Mouse (Mus musculus) testis, postnatal 10 days (tissue): ENCODE data around the gene Zfp648.
A peak's percentile ranks its signal among the peaks of the same experiment; 100 is the strongest.

ENCODE experiments used
- DNase-seq: peaks from one replicate; pipeline ENCODE4 v3.0.0; 2021; ENCODE audit warnings: low spot score

Zfp648 gene

DNA sequence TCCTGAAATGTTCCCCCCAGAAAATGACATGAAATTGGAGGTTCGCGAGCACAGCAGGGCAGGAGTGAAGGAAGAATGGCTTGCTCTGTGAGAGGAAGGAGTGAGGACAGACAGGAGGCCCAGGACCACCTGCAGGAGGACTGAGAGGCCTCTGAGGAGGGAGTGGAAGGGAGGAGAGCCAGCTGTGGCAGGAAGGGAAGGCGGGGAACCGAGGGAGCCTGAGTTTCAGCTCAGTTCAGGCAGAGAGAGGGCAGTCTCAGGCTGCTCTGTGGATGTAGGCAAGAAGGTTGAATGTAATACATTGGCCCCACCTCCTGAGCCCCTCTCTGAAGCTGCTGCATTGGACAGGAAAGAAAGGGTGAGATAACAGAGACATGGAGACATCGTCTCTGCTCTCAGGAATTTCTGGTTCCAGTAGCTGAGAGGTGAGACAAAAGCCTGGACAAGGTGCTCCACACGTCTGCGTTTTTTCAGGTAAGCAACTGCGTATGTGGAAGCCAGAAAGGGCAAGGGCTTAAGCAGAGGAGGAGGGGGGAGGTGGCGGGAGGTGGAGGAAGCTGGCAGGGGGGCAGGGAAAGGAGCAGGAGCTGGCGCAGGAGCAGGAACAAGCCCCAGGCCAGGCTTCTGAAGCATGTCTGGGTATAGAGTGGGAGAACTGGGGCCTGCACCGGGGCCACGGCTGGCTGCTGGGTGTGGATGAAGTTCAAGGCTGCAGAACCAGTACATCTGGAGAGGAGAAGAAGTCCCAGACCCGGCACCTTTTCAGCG, at the start of gene Zfp648:
Zfp648 (plus strand) TSS at position 233 of the 768 bp plus-strand sequence.
- no peak for DNase-seq

DNA sequence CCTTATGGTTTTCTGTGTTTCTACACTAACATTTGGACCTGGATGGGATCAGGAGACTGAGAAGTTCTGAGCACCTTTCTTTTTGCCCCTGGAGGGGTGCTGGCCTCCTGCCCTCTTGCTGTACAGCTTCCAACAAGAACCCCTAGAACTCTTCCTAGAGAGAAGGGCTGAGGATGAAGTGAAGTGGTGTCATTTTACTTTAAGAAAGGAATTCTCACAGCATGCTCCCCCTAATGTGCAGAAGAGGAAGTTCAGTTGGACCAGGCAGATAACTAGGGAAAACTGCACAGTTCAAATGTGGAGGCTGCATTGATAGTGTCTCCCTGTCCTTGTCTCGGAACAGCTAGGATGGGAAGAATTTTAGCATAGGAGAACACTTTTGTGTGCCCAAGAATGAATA, 48.4 kb upstream of the Zfp648 start:
- no peak for DNase-seq

GRCm38 (mm10) chr1:154153800-154154199, 47.2 kb upstream of the Zfp648 start:
- DNase-seq, result no peak

- DNase-seq, result no peak
Observed at GRCm38 (mm10) chr1:154156177-154157062, 44.6 kb upstream of the Zfp648 start.

DNA sequence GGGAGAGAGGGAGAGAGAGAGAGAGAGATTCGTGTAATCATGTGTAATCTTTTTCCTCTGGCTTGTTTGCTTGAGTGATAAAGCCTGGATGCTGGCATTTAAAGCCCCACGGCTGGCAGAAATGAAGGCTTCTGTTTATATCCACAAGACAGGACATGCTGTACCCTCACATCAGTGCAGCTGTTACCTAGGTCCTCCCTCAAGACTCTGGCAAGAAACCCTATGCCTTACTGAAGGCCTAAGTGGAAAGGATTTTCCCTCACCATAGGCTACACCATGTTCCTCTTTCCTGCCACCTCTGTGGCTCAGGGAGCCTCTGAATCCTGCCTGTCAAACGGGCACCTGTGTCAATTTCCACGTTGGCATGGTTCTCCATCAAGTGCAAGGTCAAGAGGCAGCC, 43.9 kb upstream of the Zfp648 start:
- DNase-seq, result no peak

DNA sequence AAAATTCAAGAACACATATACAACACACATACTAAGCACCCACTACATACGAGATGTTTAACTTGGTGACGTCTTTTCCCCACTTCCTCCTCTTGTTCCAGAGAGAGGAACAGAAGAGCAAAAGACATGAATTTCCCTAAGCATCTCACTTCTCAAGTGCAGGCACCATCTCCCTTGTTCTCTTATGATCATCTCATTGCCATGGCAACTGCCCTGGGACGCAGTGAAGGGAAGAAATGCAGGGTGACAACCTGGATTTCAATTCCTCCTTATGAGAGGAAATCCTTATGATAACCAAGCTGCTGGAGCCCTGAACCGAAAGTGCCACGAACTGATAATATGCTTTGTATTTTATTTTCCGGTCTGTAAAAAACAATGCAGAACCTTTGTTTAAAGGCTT, 33.3 kb upstream of the Zfp648 start:
- DNase-seq, result no peak

GRCm38 (mm10) chr1:154175334-154175733, 25.7 kb upstream of the Zfp648 start:
- no peak for DNase-seq

DNA sequence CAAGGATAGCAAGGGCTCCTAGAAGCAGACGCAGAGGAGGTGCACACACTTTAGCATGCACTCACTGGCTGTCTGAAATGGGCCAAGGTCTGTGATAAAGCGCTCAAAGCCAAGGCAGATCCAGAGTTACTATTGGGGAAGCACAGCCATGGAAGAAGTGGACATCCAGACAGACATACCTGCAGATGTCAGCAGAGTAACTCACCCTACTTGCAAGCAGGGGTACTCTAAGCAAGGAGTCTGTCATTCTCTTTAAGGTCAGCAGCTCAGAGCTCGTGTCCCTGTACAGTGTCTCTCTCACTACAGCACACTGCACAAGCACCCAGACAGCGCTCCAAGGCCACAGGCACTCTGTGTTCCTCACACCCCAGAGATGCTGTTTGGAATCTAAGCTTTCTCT, 23.2 kb upstream of the Zfp648 start:
- no peak for DNase-seq

DNA sequence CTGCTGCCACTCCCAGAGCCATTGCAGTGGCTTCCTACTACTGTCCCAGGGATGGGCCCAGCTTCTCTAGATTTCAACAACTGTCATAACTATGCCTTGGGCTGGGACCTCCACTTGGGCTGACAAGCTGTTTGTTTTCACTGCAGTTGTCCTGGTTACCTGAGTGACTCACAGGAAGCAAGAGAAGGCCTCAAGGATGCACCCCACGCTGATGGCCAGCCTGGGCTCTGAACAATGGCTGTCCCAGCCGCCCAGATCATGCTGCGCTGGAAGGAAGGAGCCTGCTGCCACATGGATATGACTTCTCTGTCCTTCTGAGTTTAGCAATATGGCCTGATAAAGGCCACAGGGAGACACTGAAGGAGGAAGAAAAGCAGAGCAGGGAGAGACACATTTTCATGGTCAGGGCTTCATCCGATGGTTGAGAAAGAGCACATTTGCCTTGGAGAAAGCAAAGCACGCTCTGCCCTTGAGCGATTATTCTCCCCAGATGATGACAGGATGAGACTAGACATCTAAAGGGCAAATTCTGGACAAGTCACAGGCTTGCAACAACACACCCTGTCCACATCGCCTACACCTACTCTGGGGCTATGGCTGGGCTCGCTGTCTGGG, 22.3 kb upstream of the Zfp648 start:
- no peak for DNase-seq

DNA sequence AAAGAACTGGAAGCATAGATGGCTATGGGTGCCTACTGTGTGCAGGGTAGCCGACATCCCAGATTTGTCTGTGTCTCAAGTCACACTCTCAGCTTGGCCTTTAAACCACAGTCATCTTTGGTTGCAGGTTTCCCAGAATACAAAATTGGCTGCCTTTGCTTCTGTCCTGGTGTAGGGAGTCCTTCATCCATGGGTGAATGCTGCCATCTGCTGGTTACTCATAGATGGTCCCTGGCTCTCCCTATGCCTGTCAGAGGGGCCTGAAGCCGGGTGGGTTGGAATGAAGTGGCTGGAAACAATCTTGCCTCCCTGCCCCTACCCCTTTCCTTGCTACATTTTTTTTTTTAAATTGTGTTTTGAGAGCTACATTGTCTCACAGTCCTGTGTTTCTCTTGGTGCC, 20.0 kb upstream of the Zfp648 start:
- peak; percentile 82 for DNase-seq

DNA sequence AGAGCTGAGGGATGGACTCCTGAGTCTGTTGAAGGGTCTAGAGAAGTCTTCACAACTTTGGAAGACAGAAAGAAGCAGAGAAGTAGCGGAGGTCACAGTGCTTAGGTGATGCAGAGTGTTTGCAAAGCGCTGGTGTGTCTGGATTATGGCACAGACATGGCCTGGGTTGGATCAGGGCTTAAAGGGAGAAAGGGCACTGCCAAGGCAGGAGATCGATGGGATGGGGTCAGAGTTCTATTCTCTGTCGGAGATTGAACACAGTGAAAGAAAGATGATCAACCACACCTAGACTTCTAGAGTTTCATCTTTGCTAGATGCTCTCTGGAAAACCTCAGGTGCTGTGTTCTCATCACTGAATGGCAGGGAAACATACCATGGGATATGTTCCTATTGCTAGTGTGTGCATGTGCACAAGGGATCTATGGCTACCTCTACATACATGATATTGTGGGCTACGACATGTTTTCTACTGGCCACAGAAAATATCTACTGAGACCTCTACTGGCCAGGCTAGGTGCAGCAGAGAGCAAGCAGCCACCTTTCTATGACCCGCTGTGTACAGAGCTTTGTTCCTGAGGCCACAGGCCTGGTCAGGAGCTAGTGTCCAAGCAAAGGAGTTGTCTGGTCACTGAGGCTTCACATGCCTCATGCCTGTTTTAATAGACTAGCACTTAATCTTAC, 18.5 kb upstream of the Zfp648 start:
- DNase-seq, result no peak

DNA sequence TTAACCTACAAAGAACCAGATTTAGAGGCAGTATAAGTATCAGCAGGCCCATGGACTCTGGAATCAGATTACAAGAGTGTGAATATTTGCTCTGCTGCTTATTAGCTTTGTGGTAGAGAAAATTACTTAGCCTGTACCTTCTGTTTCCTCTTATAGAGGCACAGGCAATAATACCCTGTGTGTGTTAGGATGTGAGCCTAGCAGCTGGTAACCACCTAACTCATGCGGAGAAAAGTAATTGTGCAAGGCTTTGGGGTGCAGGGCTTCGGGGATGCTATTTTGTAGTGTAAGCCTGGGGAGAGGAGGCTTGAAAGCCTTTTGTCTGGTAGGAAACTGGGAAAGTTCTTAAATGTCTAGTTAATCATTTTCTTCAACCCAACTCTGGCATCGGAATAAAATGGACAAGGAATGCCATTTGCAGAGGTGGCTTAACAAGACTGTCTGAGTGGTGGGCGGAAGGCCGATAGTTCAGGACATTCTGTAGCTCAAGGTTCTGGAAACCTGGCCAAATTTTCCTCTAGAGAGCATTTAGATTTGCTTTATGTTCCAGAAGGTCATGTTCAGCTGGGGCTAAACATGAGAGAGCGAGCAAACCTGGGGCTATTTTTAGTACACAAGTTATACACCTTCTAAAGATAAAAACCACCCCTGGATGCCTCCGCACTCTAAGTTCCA, 17.8 kb upstream of the Zfp648 start:
- DNase-seq, result no peak

DNA sequence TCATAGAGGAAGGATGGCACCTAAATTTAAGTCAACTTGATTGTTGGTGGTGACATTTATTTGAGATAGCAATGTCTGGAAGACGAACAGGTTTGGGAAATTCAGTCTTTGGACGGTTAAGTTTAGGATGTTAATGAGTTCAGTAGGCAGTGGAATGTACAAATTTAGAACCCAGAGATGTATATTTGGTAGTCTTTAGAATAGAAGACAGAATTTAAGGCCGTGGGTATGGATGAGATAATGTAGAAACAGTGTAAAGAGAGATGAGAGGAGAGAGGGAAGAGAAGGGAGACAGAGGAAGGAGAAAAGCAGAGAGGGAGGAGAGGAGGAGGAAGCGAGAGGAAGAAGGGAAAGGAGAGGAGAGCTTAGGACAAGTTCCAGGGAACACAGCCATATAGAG, 12.8 kb upstream of the Zfp648 start:
- DNase-seq, result no peak

DNA sequence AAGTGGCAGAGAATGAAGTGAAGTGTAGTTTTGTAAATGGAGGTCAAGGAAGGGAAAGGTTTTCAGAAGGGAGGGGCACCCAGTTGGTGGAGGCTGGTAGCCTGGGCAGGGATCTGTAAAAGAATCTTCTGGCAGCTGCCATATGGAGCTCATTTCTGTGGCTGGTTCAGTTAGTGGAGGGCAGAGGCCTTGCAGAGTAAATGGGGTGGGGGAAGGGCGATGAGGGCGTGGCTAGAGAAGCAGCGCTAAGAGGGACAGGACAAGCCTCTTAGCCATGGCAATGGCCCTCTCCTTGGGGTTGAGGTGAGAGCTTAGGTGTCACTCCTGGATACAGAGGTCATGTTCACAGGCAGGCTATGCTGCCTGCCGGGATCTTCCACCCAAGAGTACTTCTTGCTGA, 12.4 kb upstream of the Zfp648 start:
- peak; percentile 53 for DNase-seq

DNA sequence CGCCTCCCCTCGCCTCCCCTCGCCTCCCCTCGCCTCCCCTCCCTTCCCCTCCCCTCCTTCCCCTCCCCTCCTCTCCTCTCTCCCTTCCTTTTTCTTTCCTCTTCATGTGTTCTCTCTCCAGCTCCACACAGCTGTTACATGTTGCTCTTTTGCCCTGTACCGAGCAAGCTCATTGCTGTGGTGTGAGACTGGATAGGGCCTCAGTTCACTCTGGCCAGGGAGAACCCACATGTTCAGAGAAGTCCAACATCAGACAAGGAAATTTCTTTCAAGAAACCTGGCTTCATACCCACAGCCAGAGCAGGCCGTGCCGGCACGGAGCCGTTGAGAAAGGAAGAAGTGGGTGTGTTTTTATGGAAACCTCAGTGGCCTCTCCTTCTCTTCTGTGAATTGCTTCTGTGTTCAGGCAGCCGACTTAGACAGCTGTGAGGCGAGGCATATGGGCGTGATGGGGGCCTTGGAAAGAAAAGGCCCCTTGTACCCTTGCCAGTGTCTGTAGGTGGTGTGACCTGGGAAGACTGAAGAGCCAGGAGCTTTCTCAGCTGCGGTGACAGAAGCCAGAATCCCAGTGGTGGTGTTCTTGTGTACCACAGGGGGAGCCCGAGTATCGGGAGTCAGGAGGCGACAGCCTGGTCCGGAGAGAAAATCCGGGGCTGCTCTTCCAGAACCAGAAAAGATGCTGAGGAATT, 11.0 kb upstream of the Zfp648 start:
- DNase-seq, result peak; percentile 80

- DNase-seq, result no peak
Observed at GRCm38 (mm10) chr1:154198896-154199295, 2.1 kb upstream of the Zfp648 start.

- DNase-seq, result peak; percentile 57
Observed at GRCm38 (mm10) chr1:154202580-154202979, 1.6 kb downstream of the Zfp648 start.

GRCm38 (mm10) chr1:154203386-154203785, 2.4 kb downstream of the Zfp648 start:
- no peak for DNase-seq

DNA sequence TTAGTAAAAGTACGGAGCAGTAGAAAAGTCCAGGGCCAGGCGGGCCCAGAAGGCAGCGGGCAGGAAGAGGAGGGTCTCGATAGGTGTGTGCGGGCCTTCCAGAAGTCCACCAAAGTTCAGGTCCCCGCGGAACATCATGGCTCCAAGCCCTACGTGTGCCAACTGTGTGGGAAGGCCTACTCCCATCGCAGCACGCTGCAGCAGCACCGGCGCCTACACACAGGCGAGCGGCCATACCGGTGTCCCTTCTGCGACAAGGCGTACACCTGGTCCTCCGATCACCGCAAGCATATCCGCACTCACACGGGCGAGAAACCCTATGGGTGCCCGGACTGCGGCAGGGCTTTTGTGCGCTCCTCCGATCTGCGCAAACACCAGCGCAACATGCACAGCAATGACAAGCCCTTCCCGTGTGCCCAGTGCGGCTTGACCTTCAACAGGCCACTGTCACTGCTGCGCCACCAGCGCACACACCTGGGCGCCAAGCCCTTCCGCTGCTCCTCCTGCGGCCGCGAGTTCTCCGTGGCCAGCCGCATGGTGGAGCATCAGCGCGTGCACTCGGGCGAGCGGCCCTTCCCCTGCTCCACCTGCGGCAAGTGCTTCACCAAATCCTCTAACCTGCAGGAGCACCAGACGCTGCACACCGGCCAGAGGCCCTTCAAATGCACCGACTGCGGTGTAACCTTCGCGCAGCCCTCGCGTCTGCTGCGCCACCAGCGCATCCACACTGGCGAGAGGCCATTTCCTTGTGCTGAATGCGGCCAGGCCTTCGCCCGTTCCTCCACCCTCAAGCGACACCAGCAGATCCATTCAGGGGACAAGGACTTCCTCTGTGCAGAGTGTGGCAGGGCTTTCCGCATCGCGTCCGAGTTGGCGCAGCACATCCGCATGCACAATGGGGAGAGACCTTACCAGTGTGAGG, 3.9 kb downstream of the Zfp648 start:
- DNase-seq, result no peak

DNA sequence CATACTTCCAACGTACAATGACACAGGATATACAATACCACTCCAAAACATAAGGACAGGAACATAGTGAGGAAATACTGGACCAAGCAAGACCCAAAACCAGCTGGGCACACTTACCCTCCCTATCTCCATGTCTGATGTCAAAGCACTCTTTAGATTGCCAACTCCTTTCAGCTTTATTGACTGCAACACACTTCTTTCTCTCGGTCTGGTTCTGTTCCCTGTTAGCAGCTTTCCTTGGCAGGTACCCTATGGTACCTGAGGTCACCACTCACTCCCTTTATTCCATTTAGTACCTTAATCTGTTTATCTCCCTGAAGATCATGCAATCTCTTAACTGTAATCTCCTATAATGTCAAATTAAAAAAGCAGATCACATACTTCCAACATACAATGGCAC, 19.0 kb downstream of the Zfp648 start:
- no peak for DNase-seq
